Mouse (Mus musculus) thymus, adult 2 months (tissue): ENCODE data around the gene Tmem132e.

Source experiments
- CTCF ChIP-seq: fragments of 200-500 bp; IDR thresholded peaks from 2 replicates; pipeline ENCODE4 v1.5.1; 2012; ENCODE audit warnings: mild to moderate bottlenecking, control low read depth, low read length, moderate library complexity, borderline replicate concordance; ENCODE audit not compliant: control insufficient read depth, poor library complexity, insufficient read depth; ENCODE audit errors: extremely low read depth
- POLR2A ChIP-seq: fragments of 200-500 bp; IDR thresholded peaks from 2 replicates; pipeline ENCODE4 v1.6.1; 2012; ENCODE audit warnings: mild to moderate bottlenecking, low read length, control low read depth, moderate library complexity; ENCODE audit not compliant: control insufficient read depth, poor library complexity, insufficient read depth; ENCODE audit errors: extremely low read depth

- TF ChIP-seq CTCF (no peak), POLR2A (no peak)
These were observed 48.3 kb upstream of the Tmem132e start for GRCm38 (mm10) chr11:82340416-82340815.
